Mouse (Mus musculus): ENCODE data around the gene Naaa. TPM values are rescaled to one million over a fixed set of nuclear protein-coding genes. Genes with fewer than 3 reads are reported as not detected.

The Naaa gene
- polyA plus RNA-seq, 1 experiment from 2014 or later, result 6.1 TPM

Other genes starting within 250 kb of the Naaa start
- 0.93 TPM in 2 replicates for gene Cdkl2, start 234.3 kb downstream of the Naaa start, polyA plus RNA-seq (2014; fragmentation: Nextera tagmentation; extraction: Ambion mirVana)
- gene G3bp2, start 194.5 kb downstream of the Naaa start, polyA plus RNA-seq (2014; fragmentation: Nextera tagmentation; extraction: Ambion mirVana), result 301 and 308 TPM in 2 replicates
- 26.9 and 28.1 TPM in 2 replicates for gene Uso1, start 140.2 kb downstream of the Naaa start, polyA plus RNA-seq (2014; fragmentation: Nextera tagmentation; extraction: Ambion mirVana)
- gene U90926, start 62.8 kb downstream of the Naaa start, polyA plus RNA-seq (2014; fragmentation: Nextera tagmentation; extraction: Ambion mirVana), result not detected in 2 replicates
- not detected in 2 replicates for gene Ppef2, start 21.9 kb downstream of the Naaa start, polyA plus RNA-seq (2014; fragmentation: Nextera tagmentation; extraction: Ambion mirVana)
- 37.8 and 38.7 TPM in 2 replicates for gene Sdad1, start 32.3 kb upstream of the Naaa start, polyA plus RNA-seq (2014; fragmentation: Nextera tagmentation; extraction: Ambion mirVana)
- not detected in 2 replicates for gene Cxcl9, start 49.9 kb upstream of the Naaa start, polyA plus RNA-seq (2014; fragmentation: Nextera tagmentation; extraction: Ambion mirVana)
- gene Art3, start 53.7 kb upstream of the Naaa start, polyA plus RNA-seq (2014; fragmentation: Nextera tagmentation; extraction: Ambion mirVana), result 6.8 and 7.5 TPM in 2 replicates
- gene Cxcl10, start 70.7 kb upstream of the Naaa start, polyA plus RNA-seq (2014; fragmentation: Nextera tagmentation; extraction: Ambion mirVana), result 0.59 TPM in 1 of 2 replicates, not detected in the other
- gene Nup54, start 157.0 kb upstream of the Naaa start, polyA plus RNA-seq (2014; fragmentation: Nextera tagmentation; extraction: Ambion mirVana), result 64.2 and 67.0 TPM in 2 replicates
- gene Scarb2, start 228.7 kb upstream of the Naaa start, polyA plus RNA-seq (2014; fragmentation: Nextera tagmentation; extraction: Ambion mirVana), result 12.4 and 13.2 TPM in 2 replicates

Data from neural tube, embryonic 11.5 days (tissue).